Mouse (Mus musculus) ovary, postnatal 10 days (tissue): ENCODE results near the gene Shroom3.
A peak's percentile ranks its signal among the peaks of the same experiment; 100 is the strongest.

Experiments used
- DNase-seq: peaks from one replicate; pipeline ENCODE4 v3.0.0; 2022; ENCODE audit warnings: low spot score

Shroom3 gene

DNA sequence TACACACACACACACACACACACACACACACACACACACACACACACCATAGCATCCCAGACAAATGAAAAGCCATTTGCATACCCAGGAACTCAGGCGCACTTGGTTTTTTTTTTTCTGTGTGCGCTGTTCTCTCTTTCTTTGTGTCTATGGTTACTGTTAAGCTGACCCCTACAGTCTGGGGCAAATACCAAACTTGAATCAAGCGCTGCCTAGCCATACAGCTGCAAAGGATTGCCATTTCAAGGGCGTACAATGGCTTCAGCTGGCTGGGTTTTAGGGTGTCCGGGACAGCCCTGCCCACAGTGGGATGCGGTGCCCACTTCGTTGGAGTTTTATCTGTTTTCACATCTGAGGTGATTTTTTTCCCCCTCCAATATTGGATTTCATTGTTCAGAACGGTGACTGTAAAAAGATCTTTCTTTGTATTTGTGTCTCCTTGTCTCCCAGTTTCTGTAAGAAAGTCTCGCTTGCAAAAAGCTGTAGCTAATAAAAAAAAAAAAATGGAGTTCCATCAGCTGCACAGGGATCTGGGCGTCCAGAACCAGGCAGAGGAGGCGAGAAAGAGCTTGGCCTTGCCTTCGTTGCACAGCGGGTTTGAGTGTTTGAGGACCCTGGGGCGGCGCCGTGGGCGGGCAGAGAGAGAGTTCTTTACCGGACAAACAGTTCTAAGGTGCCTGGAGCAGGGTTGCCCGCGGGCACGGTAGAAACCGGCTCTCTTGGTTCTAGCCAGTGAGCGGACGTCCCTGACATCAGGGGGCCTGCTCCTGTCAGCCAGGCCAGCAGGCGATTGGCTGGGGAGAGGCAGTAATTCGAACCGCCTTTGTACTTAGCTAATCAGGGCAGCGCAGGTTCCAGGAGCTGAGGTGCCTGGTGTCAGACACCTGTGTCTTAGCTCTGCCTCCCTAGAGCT is 125.5 kb downstream of the Shroom3 start:
- DNase-seq, result peak; percentile 31

DNA sequence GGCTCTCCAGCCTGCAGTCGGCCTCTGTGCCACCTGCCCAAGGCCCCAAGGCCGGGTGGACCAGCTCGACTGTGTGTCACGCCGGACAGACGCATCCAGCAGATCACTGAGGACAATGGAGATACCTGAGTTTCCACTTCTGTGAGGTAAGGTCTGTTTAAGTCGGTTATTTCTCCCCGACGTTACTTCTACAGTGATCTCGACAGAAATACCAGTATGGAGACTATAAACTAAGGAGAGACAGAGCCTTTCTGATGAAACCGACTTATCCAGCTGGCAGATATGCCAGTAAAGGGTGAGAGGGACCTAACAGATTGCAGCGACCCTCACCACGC is 126.1 kb downstream of the Shroom3 start:
- no peak for DNase-seq

DNA sequence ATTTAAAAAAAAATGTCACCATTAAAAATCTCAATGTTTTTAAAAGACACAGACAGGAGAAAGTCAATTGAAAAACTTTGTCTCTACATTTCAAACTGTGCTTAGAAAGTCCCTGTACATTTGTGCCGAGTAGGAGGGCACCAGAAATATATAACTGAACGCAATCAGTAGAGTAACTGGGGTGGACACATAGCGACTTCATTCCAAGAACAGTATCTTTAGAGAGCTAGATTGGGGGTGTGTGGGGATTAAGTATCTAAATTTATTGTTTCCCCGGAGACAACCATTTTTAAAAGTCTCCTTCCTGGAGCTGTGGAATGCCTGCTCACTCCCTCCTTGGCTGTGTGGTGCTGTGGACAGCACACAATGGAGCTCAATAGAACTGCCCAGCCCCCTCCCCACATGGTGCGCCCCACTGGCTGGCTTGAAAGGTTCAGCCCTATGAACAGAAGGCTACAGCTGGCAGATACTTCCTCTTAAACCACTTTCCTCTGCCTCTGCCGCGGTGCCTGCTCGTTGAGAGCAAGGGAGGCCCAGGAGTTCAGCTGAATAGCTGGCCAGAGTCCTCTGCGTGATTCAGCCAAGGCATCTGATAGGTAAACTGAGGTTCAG is 127.8 kb downstream of the Shroom3 start:
- DNase-seq, result no peak

DNA sequence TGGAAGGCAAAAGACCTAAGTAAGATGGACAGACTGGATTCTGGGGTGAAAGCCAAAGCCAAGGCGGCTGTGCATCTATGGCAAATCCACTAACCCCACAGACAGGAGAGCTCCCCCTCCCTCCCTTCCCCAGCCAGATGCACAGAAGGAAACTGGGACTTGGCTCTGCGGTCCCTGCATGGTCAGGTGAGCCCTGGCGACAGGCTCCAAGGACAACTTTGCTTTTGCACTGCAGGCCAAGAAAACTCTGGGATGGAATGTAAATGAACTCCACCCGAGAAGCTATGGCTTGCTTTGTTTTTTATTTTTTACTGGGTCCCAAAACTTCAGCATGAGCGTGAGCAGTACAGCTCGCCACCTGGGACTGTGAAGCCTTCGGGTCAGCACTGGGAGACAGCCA is 128.5 kb downstream of the Shroom3 start:
- no peak for DNase-seq

DNA sequence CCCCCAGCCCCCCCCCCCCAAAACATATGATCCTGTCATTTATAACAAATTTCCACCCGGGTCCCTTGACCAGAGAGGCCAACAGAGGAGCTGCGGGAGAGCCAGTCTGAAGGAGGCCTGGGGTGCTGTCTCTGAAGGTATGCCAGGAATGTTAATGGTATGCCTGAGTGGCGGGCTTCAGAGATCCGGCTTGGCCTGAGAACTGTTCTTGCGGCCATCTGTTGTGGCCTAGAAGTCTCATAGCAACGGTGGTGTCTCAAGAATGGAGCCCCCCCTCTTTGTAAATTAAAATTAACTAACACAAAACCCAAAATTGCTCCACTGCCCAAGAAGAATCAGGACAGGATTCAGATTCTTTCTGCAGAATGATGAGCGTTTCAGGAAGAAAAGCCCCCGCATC is 129.7 kb downstream of the Shroom3 start:
- no peak for DNase-seq

DNA sequence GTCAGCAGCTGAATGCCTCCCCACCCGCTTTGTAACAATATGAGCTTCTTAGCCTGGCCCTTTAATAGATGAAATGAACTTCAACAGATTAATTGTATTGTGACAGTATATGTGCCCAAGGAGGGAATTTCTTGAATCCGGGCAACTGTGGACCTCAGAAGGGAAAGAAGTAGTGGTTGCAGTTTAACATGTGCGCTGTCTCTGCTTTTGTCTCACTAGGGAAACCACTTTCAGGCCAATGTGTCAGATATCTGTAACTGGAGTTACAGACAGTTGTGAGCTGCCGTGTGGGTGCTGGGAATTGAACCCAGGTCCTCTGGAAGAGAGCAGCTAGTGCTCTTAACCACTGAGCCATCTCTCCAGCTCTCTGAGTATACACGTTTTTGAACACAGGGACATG is 130.3 kb downstream of the Shroom3 start:
- no peak for DNase-seq

DNA sequence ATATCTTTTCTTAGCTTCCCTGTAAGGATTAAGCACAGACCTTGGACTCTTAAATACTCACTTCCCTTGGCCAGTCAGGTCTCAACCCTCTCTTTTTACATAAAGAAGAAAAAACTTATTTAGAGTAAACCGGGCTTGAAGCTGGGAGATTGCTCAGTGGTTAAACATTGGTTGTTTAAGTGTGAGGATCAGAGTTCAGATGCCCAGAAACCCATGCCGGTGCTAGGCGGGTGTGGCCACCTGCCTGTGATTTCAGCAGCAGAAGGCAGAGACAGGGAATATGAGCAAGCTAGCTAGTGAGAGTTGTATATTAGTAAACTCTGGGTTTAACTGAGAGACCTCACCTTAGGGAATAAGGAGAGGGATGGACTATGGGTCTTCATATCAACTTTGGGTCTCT is 131.4 kb downstream of the Shroom3 start:
- no peak for DNase-seq

DNA sequence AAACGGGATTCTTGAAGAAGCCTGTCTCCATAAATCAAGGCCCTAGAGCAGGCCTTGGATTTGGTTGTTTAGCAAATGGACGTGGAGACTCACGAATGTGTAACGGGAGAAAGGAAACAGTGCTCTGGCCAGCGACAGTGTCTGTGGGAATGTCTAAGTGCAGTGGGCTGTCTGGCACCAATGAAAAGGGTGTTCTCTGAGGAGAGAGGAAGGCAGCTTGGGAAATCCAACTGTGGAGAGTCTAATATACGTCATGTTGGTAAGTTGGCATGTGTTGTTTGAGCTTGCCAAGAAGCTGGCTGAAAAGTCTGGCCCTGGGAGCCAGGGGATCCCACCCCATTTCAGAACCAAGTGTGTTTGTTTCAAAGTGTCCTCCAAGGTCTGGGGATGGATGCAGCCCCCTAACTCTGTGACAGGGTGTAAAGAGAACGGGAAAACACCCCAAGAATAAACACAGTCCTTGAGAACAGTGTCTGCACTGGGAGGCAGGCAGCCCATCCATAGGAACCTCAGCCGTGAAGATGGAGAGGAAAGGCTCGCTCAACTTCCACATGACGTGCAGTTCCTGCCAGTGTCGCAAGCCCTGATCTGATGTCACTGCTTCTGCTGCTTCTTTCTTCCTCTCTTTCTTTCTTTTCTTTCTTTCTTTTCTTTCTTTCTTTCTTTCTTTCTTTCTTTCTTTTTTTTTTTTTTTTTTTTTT is 134.0 kb downstream of the Shroom3 start:
- DNase-seq, result no peak

DNA sequence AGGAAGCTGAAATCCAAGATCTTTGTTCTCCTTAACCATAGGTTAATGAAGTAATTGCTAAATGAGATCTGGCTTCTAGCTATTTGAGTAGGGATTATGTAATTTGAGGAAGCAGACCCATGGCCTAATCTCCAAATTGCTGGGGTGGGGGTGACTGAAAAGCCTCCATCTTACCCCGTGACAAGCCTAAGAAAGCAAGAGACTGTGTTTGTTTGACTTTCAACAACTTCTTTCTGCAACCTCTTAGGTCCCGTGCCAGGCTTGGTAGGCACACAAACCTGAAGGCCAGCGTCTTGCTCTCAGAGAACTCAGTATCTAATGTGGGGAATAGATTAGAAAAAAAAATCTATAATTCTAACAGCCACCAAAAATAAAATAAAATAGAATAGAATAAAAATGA is 138.1 kb downstream of the Shroom3 start:
- DNase-seq, result no peak

DNA sequence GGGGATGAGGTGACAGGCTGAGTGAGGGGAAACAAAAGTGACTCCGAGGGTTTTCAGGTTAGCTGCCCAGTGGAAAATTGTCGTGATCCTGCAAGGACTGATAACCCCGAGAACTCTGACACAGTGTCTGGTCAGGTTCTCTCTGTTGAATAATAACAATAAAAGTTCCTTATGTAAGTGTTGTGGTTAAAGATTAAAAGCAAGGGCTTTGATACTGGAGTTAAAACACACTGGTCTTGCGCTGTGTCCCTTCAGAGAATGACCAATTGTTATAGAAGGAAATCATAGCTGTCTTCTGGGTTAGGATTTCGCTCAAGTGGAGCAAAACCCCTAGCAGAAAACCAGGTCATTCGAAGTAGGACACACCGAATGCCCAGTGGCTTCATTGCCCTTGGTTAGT is 140.3 kb downstream of the Shroom3 start:
- no peak for DNase-seq

DNA sequence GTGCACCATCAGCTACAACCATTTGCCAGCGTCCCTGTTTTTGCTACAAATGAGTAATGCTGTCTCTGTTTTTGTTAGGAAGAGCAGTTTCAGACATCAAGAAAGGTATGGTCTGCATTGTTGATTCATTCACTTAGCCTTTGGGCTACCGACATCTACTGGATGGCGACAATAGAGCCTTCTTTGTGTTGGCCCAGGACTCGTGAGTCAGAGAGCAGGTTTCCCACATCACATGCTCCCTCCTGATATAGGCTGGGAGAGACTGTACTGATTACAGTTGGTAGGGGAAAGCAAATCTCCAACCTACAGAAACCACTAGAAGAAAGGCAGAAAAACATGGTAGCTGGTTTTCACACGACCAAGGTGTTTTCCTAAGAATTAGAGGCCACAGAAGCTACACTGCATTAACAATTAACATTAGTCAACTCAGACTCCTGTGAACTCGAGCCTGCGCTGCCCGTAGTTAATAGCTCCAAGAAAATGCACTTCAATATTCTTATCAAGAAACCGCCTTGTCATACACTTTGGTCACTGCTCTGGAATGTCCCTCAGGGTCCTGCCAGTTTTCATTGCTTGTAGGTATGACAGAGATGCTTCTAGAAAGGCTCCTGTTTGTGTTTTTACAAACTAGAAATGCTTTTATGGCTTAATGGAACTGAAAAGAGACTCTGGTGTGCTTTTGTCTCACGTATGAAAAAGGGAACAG is 141.2 kb downstream of the Shroom3 start:
- DNase-seq, result no peak

DNA sequence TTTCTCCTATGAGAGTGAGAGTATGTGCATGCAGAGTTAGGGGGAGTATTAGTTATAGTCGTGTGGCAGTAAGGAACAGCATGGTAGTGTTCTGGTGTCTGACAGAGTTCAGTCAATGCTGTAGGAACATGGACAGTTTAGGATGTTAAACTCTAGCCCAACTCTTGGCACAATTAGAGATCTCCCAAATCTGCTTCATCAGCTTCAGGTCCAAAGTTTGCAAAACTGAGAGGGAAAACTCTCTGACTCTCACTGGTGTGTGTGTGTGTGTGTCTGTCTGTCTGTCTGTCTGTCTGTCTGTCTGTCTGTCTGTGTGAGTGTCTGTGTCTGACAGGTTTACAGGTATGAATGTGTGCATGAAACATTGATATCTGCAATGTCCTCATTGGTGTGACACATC is 147.2 kb downstream of the Shroom3 start:
- no peak for DNase-seq

DNA sequence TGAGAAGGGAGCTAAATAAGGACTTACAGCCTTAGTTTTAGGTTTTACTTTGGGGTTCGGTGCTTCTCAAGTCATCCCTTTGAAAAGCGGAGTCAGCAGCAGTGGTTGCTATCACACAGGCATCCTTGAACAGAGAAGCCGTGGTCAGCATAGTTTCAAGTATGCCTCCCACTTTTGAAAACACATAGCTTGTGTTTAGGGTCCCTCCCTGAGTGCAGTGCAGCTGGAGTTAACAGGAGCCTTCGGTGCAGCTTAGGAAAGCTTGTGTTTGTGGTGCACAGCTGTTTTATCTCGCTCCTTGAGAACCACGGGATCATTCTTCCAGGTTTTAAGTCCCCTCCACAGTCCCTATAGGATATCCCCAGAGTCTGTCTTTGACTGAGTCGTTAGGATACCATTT is 151.3 kb downstream of the Shroom3 start:
- no peak for DNase-seq

DNA sequence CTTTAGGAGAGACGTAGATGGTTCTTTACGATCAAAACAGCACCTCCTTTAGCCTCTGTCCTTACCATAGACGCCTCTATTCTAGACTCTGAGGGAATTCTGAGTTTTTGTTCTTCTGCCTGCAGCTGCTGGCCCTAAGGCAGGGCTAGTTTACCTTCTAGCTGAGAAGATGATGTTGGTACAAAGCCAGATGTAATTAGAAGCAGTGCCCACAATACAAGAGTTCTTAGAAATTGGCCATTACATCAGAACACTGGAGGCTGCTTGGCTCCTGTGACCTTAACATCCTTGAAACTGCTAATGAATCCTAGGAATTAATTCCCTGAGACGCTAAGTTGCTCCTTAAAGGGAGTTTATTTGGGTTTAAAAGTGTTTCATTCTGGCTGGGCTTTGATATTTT is 154.1 kb downstream of the Shroom3 start:
- no peak for DNase-seq

DNA sequence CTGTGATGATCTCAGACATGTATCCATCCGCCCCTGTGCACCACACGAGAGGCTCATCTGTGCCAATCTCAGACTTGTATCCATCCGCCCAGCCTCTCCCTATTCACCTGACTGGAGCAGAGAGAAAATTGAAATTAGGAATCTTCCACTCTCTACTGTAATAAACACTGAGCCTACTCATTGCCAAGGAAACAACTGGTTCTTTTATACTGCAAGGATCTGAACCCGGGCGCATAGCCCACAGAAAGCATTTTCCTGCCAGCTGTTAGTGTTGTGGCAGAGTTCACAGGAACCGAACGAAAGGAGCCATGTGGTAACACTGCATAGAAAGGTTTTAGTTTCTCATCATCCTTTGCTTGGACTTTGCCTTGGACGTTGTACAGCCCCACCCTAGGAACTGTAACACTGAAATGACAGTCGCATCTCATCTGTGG is 155.1 kb downstream of the Shroom3 start:
- DNase-seq, result no peak

DNA sequence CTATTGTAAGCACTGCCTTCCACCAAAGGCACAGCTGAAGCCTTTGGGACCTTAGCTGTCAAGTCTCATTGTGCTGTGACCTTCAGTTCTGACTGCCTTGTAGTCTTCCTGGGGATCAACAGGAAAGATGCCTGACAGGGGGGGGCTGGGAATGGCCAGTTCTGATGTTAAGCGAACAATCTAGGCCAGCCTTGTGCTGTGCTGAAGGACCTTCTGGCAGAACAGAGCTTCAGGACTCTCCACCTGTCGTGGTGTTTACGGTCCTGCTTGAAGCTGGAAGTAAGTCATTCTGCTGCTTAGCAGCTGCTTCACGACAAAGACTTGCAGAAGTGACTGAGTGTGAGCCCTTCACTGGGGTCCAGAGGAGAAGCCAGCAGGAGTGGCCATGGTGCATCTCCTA is 156.1 kb downstream of the Shroom3 start:
- DNase-seq, result no peak

DNA sequence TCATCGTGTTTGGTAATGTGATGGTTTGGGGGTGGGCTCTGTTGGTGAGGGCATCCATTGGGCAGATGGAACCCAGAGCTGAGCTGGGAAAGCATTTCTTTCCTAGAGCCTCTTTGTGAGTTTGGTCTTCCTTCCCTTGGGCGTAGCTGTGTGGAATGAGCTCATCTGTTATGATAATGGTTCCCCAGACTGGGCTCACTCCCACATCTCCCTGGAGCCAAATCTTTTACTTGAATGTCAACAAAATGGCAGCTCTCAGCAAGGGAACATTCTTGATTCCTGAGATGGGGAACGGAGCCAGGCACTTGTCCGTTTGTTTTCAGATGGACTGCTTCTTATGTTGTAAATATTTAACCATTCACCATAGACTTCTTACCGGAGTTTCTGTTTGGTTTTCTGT is 158.2 kb downstream of the Shroom3 start:
- DNase-seq, result no peak

DNA sequence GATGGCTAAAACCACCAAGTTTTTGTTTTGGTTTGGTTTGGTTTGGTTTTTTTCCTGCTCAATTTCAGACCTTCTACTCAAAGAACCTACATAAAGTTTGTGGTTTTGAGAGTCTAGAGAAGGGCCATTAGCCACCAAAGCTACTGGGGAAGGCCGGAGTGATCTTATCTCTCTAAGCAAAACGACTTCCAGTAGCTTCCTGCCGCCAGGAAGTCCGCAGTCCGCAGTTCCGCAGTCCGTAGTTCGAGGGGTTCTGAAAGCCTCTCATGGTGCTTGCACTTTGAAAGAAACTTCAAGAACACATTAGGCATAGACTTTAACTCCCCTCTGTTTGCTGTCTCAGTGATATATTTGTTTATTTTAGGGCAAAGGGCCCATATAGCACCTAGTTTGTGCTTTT is 159.2 kb downstream of the Shroom3 start:
- no peak for DNase-seq

DNA sequence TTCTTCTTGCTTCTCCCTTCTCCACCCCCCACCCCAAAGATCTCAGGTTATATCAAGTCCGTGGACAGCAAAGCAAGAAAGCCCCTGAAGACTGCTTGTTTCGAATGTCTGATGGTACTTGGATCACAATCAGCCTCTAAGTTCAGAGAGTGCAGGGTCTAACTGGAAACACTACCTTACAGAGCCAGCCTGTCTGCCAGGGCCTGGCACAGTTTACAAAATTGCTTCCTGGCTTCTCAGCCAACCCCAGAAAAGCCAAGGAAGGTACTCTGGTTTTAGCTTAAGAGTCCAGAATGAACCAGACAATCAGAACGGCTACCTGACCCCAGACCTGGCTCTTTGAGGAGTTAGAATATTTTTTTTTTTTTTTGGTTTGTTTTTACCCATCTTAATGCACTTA is 159.6 kb downstream of the Shroom3 start:
- DNase-seq, result no peak

DNA sequence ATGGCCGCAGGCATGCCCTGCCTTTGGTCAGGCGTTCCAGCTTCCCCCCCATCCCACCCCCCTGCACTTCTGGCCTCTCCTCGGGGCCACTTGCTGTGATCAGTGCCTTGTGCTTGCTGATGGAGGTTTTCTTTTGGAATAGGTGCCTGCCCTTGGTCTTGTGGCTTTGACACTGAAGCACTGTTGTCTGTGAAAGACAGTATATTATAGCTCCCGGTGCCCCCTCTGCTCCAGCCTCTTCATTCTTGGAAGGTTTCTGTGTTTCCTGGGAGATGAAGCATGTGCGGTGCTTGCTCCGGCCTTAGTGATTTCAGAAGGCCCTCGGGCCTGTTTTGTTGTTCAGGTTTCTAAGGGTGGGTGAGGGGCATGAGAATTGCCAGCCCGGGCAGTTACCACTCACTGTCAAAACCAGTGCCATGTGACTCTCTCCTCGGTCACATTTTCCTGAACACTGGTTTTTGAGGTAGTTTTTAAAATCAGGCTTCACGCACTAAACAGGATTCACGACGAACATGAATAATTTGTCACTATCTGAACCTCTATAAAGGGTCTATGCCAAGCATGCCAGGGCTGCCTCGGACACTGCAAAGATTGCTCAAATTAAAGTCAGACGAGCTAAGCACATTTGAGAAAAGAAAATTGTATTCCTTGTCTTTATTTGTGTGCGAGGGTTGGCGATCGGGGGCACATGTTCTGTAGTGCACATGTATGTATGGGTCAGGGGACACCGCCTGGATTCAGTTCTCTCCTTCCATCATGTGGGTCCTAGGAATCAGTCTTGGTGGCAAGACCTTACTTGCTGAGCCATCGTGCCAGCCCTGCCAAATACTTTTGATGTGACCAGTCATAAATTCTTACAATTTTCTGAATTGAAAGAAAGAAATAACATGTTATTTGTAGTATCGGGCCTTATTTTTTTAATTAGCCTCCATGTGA is 160.9 kb downstream of the Shroom3 start:
- no peak for DNase-seq

DNA sequence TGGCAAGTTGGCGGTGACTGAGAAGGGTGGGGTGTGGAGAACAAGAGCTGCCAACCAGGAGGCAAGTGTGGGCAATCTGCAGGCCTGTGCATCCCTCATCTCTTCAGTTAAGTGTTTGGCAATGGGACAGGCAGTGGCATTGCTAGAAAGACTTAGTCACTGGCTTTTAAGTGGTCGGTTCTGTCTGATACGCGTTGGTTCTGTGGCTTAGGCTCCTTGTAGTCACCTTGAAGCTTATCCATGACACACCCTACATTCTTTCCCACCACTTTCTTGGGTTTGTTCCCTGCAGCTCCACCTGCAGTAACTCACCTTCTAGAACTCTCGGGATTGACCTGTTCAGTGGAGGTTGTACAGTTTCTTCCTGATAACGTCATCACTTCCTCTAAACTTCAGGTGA is 166.5 kb downstream of the Shroom3 start:
- DNase-seq, result no peak

DNA sequence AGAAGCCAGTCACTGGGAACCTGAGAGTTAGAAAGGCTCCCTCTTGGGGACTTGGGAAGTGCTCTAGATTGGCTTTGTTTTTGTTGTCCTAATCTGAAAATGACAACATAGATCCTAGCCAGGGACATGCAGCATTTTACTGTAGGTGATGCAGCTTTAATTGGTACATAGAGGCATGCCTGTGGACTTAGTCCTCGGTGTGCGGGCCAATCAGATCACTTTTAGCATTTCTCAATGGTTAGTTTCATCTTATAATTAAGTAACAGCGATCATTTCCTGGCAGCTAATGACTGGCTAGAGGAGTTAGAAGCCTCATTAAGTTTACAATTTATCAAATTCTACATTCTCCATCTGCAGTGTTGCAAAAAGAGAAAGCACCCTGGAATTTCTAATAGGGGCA is 167.7 kb downstream of the Shroom3 start:
- no peak for DNase-seq
